Mouse (Mus musculus) heart, adult 9 months (tissue): ENCODE data around the gene Gm17581.
"Not testable (repeated sequence)": the region's sequence is repeated elsewhere in the genome, so short reads cannot be mapped to it uniquely, and the experiment has no call there.

Experiments used
- DNase-seq, 2 experiments: peaks; one replicate each; pipeline ENCODE4 v3.0.0; 2022; ENCODE audit warnings: low spot score in 2 of 2

Gm17581 gene

DNA sequence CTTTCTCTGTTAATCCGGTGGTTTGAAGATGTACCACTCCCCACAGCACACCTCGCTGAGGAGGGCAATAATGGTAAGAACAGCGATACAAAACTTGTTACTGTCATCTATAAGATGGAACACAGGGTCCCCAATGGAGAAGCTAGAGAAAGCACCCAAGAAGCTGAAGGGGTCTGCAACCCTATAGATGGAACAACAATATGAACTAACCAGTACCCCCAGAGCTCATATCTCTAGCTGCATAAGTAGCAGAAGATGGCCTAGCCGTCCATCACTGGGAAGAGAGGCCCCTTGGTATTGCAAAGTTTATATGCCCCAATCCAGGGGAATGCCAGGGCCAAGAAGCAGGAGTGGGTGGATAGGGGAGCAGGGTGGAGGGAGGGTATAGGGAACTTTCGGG, at the start of gene Gm17581:
TSS of gene Gm17581 (minus strand) at position 101 of the 400 bp plus-strand sequence.
- not testable (repeated sequence) for DNase-seq

DNA sequence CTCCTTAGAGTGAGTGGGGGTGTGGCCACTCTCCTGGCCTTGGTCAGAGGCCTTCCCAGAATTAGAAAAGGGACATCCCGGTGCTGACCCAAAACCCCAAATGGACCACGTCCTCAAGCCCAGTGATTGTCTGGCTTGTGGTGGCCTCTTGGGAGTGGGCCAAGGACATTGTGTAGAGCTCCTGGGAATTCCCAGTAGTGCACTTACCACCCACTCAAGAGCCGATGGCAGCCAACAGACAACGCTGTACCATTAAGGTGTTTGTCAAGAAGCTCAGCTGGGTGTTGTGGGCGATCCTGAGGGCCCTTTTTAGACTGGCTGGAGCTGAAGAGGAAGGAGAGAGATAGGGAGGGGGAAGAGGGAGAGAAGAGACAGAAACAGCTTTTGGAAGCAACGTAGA, 48.9 kb upstream of the Gm17581 start:
- no peak for DNase-seq

DNA sequence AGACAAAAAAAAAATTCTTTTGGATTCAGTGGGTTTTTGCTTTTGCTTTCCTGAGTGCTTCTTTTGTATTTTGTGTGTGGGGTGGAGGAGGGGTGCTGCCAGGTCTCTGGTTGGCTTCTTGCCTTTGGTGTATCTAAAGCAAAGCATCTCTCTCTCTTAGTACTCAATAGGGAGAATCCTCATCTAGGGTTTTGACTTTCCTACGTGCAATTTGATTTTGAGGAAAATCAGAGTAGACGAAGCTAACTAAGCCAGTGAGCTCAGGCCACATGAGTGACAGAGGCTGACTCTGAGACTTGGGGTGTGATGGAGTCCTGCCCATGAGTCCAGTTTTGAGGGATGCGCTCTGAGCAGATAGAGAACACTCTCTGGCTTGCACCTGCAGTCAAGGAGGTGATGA, 43.8 kb upstream of the Gm17581 start:
- DNase-seq = no peak

DNA sequence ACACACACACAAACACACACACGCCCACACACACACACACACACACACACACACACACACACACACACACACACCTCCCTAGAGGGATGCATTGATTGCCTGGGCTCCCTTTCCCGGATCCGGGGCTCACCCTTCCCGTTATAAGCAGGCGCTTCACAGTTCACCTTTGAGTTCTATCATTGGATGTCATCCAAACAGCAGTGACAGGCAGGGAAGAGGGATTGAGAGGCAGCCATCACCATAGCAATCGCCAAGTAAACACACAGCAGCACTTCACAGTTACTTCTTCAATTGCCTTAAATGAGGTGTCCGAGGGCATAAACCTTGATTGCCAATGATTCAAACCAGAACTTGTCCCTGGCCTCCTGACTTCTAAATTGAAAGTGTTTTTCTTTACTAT, 43.4 kb upstream of the Gm17581 start:
- DNase-seq = no peak

DNA sequence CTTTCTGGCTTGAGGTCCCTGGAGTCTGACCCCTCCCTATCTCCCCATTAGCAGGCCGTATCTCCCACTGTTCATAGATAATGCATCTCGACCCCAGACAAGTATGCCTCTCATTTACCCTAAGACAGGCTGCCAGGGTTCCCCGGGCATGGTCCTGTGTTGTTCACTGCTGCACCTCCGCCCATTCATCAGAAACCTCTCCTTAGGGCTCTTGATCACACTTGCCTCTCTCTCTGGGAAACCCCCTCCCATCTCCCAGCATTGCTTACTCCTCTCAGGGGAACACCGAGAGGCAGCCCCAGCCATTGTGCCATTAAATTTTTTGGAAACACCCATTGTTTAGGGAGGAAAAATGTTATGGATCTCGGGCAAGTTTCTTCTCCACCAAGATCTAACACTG, 42.3 kb upstream of the Gm17581 start:
- DNase-seq = no peak

DNA sequence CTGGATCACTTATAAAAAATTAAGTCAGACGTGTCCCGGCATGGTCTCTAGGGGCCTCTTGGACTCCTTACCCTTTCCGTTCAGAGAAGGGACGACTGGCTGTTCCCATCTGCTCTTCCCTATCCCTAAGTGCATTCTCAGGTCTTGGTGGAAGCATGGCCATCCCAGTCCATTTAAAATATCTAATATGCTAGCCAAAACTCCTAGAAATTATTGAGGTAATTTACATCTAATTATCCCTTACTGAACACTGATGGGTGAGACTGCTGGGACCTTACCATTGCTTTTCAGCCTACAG, 42.0 kb upstream of the Gm17581 start:
- no peak for DNase-seq

DNA sequence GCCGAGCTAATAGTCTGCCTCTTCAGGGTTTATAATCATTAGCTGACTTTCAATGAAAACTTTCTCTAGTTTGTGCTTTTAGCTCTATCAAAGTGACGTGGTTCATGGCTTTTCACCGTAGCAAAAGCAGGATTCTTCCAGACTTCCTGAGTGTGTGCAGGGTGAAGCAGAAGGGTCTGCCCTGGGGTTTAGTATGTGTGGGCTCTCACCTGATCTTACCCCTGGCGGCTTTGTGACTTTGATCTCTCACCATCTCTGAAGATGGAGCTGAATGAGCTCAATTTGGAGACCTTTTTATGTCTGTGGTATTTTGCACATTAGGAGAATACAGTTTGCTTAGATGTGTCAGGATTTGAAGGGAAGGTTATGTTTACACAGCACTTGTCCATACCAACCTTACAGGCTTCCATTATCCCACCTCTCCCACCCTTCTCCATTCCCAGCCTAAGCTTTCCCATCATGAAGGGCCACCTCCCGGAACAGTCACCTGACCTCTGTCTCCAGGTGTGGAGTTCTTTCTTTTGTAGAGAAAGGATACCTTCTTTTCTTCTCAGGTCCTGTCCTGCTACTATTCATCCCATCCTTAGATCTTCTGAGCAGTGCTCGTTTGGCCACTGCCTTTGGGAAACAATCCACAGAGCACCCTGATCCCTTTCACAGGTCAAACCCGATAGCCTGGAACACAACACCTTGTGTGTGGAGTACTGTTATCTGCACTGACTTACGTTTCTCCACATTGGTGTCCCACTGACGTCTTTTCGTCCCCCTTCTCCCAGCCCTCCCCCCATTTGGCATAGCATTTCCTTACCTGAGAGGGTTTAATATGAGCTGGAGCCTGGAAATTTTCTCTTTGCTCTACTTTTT, 41.4 kb upstream of the Gm17581 start:
- DNase-seq = no peak

DNA sequence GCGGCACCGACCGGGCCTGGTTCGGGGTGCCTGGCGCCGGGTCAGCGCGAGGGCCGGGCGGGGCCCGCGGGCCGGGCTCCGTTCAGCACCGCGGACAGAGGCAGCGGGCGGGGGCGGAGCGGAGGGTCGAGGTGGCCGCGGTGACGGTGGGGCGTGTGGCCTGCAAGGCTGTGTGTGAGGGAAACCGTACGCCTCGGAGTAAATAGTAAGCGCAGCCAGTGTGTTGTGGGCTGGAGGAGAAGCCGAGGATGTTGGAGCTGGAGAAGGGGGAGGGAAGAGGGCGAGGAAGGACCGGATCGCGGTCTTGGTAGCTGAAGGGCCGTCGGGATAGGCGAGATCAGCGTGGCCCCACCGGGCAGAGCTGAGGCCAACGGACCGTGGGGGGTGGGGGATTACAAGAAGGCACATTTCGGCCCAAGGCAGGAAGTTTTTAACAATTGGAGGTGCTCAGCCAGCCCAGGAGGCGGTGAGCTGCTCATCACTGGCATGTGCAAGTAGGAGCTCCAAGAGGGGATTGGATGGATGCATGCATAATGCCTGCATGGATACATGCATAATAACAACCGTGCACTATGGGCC, 40.1 kb upstream of the Gm17581 start:
- DNase-seq = peak in 1 of 2 experiments; percentile 7

DNA sequence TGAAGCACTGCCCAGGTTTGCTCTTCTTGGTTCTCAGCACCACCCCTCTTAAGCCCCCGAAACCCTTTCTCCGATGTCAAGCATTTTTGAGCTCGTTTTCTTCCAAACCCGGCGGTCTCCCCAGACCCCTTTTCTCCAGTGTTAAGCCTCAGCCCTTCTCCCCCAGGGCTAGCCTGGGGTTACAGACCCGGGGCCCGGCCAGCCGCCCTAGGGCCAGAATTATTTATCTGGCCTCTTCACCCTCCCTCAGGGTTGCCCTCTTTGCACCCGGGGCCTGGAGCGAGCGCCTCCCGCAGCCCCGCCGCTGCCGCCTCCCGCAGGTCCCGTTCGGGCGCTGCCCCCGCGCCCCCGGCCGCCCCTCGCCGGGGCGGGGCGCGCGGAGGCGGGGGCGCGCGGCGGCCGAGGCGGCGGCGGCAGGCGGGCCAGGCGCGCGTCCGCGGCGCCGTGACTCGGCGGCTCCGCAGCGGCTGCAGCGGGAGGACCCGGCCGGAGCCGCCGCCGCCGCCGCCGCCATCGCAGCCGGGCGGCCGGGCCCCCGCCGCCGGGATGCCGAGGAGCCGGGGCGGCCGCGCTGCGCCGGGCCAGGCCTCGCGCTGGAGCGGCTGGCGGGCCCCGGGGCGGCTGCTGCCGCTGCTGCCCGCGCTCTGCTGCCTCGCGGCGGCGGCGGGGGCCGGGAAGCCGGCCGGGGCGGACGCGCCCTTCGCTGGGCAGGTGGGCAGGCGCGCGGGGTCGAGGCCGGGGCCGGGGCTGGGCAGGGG, 39.4 kb upstream of the Gm17581 start, which contains the start of gene Mmp24:
TSS of gene Mmp24 (plus strand) at position 416 of the 758 bp plus-strand sequence.
- DNase-seq = no peak

DNA sequence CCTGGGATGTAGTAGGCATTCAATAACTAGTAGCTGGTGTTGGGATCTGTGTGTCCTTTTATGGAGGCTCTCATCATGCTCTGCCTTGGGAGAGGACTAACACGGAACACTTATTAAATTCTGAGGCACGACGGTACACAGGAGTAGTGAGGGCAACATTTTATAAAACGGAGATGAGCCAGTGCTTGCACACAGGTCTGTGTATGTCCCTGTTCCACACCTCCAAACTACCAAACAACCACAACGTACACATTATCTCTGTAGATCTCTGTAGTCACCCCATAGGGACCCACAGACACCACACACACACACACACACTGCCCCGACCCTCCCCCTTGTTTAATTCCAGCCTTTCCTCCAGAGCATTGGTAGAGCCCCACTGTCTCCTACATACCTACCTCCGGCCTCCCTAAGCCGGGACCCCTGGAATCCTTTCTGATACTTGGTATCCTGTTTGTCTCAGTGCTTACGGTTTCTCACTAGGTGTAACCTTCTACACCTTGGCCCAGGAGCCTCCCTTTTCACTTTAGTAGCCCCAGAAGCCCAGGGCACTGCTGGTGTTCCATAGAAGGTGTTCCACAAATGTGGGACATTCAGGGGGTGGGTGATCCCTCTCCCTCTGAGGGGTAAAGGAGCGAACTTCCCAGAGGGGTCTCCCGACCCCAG, 38.7 kb upstream of the Gm17581 start:
- no peak for DNase-seq

DNA sequence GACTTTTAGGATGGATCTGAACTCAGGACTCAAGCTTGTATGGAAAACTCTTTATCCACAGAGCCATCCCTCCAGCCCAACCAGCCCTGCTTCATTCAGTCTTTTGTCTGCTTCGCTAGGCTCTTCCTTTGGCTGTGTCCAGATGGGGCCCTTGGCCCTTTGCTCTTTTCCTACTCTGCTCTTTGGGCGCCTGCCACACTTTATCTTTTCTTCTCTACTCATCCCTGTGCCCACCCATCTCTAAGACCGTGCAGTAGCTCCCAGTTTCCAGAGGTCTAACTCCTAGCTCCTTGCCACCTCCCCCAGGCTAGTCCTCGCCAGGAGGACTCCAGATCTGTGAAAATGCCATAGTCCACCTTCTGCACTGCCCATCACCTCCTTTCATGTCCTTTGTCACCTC, 38.0 kb upstream of the Gm17581 start:
- no peak for DNase-seq

DNA sequence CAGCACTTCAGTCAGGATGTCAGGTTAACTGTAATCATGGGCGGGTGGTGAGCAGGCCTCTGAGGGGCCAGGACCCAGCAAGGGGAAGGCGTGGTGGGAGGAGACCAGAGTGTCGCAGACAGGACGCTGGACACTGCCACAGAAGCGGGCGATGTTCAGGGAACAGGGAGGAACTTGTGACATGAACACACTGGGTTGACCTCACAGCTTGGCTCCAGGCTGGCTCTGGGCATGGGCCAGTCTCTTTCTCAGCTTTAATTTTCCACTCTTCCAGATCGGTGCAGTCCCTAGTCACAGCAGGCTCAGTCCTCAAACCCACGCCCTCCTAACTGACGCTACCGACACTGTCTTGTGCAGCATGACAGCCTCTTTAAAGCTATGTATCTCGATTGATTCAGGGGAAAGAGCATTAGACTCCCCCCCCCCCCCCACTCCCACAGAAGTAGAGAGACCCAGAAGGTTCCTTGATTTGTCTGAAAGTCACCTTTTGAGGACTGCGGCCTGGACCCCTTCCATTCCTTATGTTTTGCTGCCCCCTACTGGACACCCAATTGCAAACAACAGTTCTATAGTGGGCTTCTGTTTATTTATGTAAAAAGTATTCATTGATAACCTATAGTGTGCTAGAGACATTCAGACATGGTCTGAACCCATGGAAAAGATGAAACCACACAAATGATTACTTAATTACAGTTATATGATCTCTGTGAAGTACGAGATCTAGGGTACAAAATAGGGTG, 29.2 kb upstream of the Gm17581 start:
- peak; percentile 16 to 45 for DNase-seq

DNA sequence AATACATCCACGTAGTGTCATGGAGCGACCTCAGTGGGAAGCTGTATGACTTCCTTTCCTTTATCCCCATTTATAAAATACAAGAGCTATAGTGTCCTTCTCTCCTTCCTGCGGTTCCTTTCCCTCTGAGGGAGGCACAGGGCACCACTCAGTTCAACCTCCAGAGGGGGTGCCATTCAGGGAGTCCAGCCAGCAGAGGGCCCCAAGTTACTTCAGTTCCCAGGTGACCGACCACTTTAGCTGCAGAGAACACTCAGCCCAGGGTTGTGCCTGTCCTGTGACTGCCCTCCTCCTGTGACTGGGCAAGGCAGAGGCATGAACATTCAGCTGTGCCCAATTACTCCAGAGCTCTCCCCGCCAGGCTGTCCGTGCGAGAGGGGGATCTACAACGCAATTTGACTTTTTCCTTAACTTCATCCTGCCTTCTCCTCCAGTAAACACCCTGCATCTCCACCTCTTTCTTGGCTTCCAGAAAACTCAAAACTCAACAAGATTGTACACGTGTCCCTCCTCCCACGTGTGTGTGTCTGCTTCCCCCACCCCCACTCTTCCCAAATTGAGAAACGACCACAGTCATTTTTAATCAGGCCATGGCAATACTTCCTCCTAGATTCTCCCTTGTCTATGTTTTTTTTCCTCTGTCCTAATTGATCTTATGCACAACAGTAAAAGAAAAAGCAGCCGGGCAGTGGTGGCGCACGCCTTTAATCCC, 21.3 kb upstream of the Gm17581 start:
- DNase-seq = no peak

DNA sequence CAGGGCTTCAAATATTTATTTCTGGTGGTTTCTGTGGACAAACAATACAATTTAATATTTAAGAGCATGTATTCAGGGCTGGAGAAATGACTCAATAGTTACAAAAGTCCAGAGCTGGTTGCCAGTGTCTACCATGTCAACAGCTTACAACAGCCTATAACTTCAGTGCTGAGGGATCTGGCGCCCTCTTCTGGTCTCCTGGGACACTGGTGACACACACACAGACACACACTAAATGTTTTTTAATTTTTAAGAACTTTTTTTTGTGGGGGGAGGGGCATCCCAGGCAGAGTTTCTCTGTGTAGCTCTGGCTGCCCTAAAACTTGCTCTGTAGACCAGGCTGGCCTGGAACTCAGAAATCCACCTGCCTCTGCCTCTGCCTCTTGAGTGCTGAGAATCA, 20.1 kb upstream of the Gm17581 start:
- DNase-seq = peak in 1 of 2 experiments; percentile 15

DNA sequence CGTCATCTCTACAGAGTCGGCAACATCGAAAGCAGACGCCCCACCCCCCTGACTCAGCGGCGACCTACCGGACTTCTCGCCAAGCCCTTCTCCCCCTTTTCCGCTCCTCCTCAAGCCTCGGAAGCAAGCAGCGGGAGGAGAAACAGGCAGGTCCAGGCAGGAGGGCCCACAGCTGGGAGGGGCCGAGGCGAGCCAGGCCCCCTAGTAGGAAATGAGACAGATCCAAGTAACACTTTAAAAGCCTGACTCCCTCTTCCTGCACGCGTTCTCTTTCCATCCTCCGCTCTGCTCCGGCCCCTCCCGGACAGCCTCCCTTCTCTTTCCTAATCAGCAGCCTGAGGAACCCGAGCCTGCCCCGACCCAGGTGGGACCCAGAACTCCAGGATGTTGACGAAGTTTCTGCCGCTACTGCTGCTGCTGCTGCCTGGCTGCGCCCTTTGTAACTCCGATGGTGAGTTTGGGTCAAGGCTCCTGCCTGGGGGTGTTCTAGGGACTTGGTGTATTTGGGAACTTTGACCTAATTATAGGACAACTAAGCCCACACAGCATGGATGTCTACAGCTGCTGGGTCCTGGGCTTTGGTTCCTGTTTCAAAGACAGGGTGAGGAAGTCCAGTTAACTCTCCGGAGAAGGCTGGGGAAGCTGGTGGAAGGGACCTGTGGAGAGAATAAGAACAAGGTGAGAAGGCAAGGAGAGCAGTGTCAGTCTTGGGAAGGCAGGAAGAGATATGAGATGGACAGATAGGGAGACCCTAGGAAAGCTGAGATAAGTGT, 15.5 kb upstream of the Gm17581 start, which contains the start of gene Procr:
TSS of gene Procr (plus strand) at position 104 of the 773 bp plus-strand sequence.
- peak; percentile 67 to 70 for DNase-seq

DNA sequence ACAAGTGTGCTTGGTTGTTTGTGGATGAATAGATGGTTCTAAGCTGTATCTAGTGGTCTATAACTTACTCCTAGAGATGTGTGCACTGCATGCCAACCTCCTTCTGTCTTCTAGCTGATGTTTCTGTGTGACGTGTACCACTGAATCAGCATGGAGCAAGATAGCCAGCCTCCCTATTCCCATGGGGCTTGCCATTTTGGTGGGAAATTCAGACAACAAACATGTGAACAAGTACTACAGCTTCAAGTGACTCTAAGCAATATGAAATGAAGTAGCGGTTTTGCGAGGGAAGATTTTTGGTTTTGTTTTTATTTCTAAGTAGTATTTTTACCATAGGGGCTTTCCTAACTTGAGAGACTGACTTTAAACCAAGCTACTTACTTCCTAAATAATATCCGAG, 13.7 kb upstream of the Gm17581 start:
- no peak for DNase-seq

DNA sequence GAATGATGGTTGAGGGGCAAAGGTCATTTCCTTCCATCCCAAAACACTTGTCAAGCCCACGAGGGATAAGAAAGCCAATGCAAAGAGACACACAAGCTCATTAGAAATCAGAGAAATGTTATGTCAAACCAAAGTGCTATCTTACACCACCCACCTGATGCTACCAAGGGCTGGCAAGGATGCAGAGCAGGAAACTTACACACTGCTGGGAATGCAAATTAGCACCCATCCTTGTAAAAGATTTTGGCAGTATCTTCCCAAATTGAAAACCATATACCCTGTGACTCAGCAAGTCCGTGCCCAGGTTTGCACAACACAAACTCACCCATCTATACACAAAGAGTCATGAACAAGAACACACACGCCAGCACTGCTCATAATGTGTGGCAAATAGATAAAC, 9.8 kb upstream of the Gm17581 start:
- no peak for DNase-seq

DNA sequence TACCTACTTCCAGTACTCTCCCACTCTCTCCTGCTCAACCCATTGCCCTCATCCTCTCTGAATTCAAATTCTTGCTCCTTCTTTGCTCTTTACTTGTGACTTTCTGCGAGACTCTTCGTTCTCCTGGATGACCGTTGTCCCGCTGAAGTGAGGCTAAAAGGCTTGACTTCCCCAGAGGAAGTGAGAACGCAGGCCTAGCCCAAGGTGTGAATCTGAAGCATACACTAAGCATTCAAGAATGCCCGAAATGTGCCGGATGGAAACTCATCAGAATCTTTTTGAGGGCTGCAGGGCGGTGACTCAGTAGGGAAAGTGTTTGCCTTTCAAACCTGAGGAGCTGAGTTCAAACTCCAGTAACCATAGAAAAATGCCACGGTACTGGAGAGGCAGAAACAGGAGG, 7.7 kb upstream of the Gm17581 start:
- no peak for DNase-seq

DNA sequence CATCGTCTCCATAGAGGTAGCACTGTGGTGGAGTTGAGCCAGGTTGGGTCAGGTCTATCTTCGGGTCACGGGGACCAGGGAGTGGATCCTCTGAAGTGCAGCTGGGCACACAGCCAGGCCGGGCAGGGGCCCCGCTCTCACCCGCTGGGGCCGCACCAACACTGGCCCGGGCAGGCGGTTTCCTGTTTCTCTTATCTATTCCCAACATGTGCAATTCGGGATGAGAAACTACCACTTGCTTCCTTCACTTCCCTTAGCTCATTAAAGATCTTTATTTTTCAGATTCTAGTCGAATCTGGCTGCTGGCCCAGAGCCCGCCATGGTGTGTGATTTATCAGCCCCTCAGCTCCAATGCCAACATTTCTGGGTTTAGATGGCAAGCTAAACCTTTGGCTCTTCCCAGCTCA, 7.3 kb upstream of the Gm17581 start:
- DNase-seq = peak; percentile 5 to 9

DNA sequence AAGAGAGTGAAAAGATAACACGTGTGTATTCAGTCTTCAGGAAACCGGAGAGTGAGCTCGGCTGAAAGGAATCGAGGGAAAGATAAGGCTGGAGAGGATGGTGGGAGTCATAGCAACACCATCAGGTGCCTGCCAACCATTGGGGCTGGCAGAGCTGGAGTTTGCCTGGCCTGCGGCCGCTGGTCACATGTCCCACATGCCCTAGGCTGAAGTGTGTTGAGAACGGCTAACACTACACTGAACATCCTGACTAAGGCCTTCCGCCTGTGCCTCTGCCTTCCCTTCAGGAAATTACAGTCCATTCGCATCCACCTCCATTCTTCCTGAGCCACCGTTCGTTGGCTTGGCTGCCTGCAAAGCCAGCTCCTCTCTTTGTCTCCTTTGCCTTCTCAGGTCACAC, 6.5 kb upstream of the Gm17581 start:
- no peak for DNase-seq
